Mouse (Mus musculus): ENCODE measurements around the gene Cc2d1b. TPM values are rescaled to one million over a fixed set of nuclear protein-coding genes. Genes with fewer than 3 reads are reported as not detected.

The Cc2d1b gene
- 10 to 100 TPM; 31.4 to 62.3 TPM for polyA plus RNA-seq (2017; shearing (Covaris generic))

DNA sequence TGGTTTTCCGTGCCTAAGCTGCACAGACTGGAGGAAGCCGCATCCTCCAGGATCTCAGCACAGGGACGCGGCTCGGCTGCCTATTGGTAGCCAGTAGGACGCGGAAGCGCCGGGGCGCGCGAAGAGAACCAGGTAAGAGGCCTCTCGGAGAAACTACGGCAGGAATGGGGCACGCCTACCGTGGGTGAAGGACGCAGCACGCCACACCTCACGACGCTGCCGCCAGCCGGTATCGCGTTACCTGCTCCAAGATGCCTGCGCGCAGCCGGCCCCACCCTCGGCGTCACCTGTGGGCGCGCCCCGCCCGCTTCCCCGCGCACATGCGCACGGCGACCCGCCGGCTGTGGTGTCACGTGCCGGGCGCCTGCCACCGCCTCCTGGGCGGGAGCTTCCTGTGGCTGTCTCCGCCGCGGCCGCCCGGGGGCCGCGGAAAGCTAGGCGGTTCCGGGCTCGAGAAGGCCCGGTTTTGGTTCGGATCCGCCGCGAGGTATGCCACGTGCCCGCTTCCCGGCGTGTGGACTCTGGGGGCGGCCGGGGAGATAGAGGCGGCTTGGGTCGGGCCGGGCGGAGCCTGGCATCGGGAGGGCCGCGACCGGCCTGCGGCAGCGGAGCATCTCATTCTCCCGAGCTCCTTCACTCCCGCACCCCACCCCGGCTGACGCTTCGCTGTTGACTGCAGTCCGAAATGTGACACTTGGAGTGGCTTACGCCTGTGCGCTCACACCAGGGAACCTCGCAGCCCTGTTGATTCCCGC is at the start of gene Cc2d1b:
TSS of gene Cc2d1b (plus strand) at position 354 of the 755 bp plus-strand sequence.
- peak; percentile 88 for ATAC-seq

DNA sequence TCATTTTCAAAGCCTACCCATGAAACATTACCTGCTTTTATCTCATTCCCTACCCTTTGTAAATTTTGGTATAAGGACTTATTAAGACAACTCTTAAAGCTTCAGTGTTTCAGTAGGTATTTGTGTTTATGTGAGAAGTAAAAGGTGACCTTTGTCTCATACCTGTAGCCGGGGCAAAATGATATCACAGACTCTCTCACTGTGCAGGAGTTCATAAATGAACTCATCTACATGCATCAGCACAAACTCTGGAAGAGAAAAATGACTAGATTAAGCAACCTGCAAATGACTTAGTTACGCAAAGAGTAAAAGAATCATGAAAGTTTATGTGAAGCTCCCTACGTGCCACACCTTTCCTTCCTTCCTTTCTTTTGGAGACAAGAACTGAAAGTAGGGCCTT is 47.1 kb upstream of the Cc2d1b start:
- ATAC-seq: no peak

DNA sequence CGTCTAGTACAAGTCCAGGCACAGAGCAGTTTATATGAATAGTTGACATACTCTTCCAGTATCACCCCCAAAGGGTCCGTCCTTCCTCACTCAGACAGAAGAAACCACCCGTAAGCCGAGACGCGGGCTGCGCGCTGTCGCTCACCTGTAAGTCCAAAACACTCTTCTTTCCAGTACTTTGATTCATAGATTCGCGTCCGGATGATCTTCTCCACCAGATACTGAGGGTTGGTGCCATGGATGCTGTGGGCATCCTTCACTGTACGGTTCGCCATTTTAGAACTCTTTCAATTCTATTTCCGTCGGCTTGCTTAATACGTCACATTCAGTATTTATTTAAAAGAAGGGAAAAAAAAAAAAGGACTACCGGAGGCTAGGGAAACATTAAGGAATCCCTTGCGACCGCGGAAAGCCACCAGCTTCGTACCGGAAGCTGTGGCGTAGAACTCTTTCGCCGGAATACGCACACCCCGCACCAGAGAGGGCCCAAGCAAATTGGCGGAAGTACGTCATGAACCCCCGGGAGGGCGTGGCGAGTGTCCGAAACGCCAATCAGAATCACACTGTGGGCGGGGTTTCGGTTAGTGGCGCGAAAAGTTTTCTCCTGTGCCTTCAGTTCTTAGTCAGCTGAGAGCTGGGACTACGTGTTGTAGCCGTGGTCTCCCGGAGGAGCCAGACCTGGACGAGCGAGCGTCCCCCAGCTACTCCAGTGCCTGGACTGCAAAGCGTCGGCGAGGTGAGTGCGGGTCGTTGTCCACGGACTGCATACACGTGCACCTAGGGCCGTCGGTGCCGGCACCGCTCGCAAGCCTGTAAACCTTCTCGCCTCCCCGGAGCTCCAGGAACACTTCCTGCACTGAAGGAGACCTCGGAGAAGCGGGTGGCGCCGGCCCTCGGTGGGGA is 40.6 kb upstream of the Cc2d1b start, which contains the start of the genes Prpf38a and Orc1:
TSS of gene Prpf38a (minus strand) at position 497 of the 903 bp plus-strand sequence.
TSS of gene Orc1 (plus strand) at position 584 of the 903 bp plus-strand sequence.
- ATAC-seq: peak; percentile 98

DNA sequence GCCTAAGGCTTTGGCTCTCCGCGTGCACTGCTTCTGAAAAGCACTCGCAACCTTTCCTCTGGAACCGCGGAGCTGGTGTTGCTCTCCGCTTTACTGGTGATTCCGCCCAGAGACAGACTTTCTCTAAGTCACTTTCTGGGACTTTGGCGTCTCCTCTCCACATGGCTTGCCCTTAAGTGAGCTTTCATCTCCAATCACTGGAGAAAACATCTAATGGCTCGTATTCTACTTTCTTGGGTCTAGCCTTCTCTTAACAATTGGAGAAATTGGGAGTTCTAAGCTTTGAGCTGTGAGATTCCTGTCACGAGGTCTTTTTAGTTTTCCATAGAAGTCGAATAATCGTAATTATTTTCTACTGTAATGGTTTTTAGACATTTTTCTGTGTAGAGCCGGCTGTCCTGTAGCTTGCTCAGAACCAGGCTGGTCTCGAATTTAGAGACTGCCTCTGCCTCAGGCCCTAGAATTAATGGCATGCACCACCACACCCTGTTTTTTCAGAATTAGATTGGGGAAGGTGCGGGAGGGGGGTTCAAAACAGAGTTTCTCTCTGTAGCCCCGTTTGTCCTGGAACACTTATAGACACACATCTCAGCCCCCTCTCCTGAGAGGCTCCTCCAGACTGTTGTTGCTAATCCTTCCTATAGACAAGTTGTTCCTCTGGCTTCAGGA is 39.9 kb upstream of the Cc2d1b start:
- no peak for ATAC-seq

DNA sequence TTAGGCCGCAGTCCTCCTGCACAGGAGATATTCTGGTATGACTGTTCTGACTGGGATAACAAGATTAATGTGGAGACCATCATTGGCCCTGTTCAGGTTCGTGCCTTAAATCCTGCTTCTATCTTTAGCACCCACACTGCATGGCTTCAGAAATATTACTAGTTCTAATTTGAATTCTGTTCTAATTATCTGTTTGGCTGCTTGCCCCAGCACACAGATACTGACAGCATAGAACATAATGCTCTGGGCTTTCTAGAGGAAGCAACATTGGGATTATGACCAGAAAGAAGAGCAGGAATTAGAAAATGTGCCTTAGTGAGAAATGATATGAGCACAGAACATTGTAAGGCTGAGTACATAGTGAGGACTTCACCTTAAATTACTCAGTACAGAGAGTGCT is 26.4 kb upstream of the Cc2d1b start:
- no peak for ATAC-seq

GRCm38 (mm10) chr4:108595785-108596184 is 24.0 kb upstream of the Cc2d1b start:
- ATAC-seq: no peak

GRCm38 (mm10) chr4:108598306-108598705 is 21.4 kb upstream of the Cc2d1b start:
- ATAC-seq: no peak

DNA sequence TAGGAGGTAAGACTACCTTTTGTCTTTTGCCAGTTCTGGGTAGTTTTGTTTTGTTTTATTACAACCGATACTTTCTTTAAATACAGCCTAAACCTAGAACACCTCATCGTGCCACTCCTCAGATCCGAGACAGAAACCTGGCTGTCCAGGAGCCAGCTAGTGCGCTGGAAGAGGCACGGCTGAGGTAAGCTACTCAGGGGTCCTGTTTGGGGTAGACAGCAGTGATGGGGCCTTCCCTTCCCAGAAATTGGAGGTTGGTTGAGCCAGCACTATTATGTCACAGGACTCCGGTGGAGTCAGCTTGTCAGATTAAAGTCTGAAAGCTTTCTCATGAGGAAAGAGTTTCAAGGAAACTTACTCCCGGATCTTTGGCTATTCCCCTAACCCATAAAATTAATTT is 17.9 kb upstream of the Cc2d1b start:
- no peak for ATAC-seq

- no peak for ATAC-seq
Observed at GRCm38 (mm10) chr4:108608651-108609050, 11.1 kb upstream of the Cc2d1b start.

DNA sequence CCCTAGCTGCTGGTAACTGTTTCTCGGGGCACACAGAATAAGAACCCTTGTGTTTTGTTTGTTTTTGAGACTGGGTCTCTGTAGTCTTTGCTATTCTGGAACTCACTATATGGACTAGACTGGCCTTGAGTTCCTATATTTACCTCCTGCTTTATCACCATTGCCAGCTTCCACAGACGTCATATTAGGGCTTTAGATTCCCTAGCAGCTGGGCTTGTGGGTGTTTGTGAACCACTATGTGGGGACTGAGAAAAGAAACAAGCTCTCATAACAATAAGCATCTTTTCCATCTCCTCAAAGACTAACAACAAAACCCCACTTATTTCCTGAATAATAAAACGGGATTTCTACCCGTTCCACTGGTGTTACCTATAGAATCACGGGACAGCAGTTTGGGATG is 8.8 kb upstream of the Cc2d1b start:
- ATAC-seq: no peak

DNA sequence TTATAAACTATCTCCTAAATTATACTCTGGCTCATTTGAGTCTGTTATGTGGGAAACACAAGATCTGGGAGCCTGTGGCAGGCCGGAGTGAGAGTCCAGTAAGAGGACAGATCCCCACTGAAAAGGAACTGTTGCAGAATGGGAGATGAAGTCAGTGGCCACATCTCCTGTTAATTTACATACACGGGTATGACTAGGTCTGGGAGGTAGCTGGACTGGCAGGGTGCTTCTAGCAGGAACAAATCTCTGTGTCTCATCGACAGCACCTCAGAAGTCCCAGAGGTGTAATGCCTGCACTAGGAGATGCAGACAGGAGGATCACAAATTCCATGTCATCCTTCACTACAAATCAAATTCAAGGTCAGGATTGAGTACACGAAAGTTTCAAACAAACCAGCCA is 1.2 kb upstream of the Cc2d1b start:
- ATAC-seq: no peak

DNA sequence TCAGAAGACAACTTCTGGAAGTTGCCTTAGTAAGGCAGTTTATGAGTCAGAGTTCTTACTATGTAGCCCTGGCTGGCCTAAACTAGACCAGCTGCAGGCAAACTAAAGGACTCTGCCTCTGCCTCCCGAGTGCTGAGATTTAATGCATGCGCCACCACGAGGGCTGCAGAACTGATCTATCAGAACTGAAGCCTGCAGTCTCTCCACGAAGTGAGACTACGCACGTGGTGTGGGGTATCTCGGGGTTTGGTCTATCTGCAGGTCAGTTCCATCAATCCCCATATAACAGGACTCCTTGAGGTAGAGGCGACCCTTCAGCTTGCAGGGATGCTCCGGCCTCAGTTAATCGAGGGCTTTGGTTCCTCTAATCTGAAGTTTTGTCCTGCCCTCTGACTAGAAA is 575 bp upstream of the Cc2d1b start:
- ATAC-seq: peak; percentile 18

- ATAC-seq: no peak
Observed at GRCm38 (mm10) chr4:108620536-108620935, 796 bp downstream of the Cc2d1b start.

DNA sequence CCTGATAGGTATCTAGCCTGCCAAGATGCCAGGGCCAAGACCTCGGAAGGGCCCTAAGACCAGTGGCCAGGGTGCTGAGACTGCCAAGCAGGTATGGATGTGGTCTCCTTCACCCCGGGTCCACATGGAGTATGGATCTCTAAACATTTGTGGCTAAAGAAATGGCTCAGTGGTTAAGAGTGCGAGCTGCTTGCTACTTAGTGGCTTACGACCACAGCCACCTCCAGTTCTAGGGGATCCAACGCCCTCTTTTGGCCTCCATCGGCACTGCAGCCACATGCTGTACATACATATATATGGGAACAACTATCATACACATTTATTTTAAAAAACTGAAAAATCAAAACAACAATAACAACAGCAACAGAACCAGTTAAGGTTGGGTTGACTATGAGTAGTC is 1.8 kb downstream of the Cc2d1b start:
- ATAC-seq: no peak

GRCm38 (mm10) chr4:108627066-108627465 is 7.3 kb downstream of the Cc2d1b start:
- no peak for ATAC-seq

DNA sequence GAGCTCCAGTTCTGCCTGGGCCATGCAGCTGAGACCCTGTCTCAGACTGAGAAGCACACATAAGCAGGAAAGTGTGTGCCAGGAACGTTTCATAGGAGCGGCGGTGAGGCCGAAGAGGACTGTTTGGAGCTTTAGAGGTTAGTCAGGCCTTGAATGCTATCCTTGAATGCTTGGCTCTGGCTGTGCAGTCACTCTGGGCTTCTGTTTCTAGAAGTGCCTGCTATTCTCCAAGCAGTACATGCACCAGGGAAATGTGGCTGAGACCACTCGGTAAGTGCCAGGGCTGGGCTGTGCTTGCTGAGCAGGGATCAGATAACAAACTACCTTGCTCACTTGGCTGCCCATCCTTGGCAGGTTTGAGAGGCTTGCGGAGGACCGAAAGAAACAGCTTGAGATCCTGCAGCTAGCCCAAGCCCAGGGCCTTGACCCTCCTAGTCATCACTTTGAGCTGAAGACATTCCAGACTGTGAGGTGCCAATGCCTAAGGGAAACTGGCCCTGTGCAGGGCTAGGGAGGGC is 9.7 kb downstream of the Cc2d1b start:
- no peak for ATAC-seq

DNA sequence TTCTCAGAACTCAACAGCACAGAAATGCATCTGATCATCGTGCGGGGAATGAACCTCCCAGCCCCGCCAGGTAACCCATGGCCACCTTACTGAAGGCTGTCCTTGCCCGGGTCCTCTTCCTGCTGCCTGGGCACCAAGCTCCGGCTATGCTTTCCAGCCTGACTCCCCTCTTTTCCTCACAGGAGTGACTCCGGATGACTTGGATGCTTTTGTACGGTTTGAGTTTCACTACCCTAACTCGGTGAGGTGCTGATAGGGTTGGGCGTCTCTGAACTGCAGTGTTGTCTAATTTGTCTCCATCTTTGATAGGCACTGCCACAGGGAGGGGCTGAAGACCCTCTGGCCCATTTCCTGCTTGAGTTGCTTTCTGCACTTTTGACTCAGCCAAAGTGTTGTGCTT is 10.4 kb downstream of the Cc2d1b start:
- ATAC-seq: no peak

GRCm38 (mm10) chr4:108631616-108632015 is 11.9 kb downstream of the Cc2d1b start:
- no peak for ATAC-seq

DNA sequence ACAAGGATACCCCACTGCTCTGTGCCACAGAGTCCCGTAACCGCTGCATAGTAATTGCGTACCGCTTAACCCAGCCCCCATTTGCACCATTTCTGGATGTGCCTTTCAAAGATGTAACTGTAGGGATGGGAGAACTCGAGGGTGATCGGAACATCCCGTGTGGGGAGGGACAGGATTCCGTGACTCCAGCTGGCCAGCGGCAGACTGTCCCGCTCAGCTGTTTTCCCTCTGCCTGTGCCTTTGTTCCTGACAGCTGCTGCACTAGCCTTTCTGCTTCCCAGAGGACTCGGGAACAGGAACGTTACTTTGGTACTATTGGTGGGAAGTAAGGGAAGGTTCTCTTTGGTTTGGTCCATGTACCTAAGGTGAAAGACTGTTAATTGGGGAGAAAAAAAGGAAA is 14.0 kb downstream of the Cc2d1b start:
- no peak for ATAC-seq

DNA sequence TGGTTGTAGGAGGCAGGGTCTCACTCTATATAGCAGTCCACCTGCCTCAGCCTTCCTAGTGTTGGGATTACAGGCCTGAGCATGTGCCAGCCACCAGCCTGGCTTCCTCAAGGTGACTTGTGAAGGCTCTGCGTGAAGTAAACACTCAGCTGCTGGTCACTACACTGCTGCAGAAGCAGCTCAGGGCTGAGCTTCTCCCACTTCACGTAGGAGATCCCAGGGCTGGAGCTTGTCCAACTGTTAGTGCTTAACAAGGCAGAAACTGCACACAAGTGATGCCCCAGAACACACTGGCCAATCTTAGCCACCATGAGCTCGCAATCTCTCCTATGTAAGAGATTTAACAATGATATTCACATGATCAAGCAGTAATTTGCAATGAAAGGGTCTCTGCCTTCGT is 15.0 kb downstream of the Cc2d1b start:
- ATAC-seq: no peak

GRCm38 (mm10) chr4:108635101-108635500 is 15.4 kb downstream of the Cc2d1b start:
- no peak for ATAC-seq

- ATAC-seq: peak; percentile 73
Observed at GRCm38 (mm10) chr4:108637721-108638120, 18.0 kb downstream of the Cc2d1b start.

DNA sequence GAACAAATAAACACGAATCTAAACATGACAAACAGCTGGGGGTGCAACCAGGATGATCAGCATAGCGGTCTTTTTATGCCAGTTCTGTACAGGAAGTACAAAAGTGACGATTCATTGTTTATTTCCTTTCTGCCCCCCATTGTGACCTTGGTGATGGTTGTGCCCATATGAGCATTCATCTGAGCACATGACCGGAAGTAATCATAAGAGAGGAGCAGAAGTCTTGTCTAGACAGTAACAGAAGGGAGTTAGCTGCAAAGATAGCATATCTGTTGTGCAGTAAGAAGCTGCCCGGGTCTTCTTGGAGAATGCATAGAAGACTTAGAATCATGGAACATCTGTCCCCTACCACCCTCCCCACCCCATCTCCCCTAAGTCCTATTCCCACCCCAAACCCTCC is 19.0 kb downstream of the Cc2d1b start:
- peak; percentile 85 for ATAC-seq
